Mouse (Mus musculus): ENCODE data around the gene Cphx2.
"Not testable (repeated sequence)": the region's sequence is repeated elsewhere in the genome, so short reads cannot be mapped to it uniquely, and the experiment has no call there.

Gene Cphx2

GRCm38 (mm10) chr14:26081216-26081615 is at the start of gene Cphx2:
Gene Cphx2, plus strand, starts transcription at chr14:26081516.
- DNase-seq, result not testable (repeated sequence)

- DNase-seq, result not testable (repeated sequence)
Measured at GRCm38 (mm10) chr14:26034364-26034763, 47.0 kb upstream of the Cphx2 start.

- not testable (repeated sequence) for DNase-seq
Measured at GRCm38 (mm10) chr14:26035439-26035838, 45.9 kb upstream of the Cphx2 start.

- DNase-seq, result not testable (repeated sequence)
Measured at GRCm38 (mm10) chr14:26042611-26043010, 38.7 kb upstream of the Cphx2 start, which contains the start of gene Gm9780. Gene Gm9780, minus strand, starts transcription at chr14:26042711.

GRCm38 (mm10) chr14:26045007-26045406 is 36.3 kb upstream of the Cphx2 start:
- not testable (repeated sequence) for DNase-seq

- not testable (repeated sequence) for DNase-seq
Measured at GRCm38 (mm10) chr14:26047026-26047425, 34.3 kb upstream of the Cphx2 start.

GRCm38 (mm10) chr14:26048767-26049166 is 32.5 kb upstream of the Cphx2 start:
- DNase-seq, result not testable (repeated sequence)

GRCm38 (mm10) chr14:26058184-26058583 is 23.1 kb upstream of the Cphx2 start:
- DNase-seq, result not testable (repeated sequence)

- not testable (repeated sequence) for DNase-seq
Measured at GRCm38 (mm10) chr14:26059362-26059761, 22.0 kb upstream of the Cphx2 start.

GRCm38 (mm10) chr14:26066574-26067324 is 14.6 kb upstream of the Cphx2 start:
- not testable (repeated sequence) for DNase-seq

- DNase-seq, result not testable (repeated sequence)
Measured at GRCm38 (mm10) chr14:26067325-26067633, 14.0 kb upstream of the Cphx2 start, which contains the start of gene Tmem254c. Gene Tmem254c, minus strand, starts transcription at chr14:26067355.

- DNase-seq, result not testable (repeated sequence)
Measured at GRCm38 (mm10) chr14:26076620-26077390, 4.5 kb upstream of the Cphx2 start.

GRCm38 (mm10) chr14:26081997-26082396 is 681 bp downstream of the Cphx2 start, which contains the start of gene Cphx3:
Gene Cphx3, plus strand, starts transcription at chr14:26082297.
- not testable (repeated sequence) for DNase-seq

- DNase-seq, result not testable (repeated sequence)
Measured at GRCm38 (mm10) chr14:26097622-26098021, 16.3 kb downstream of the Cphx2 start.

- not testable (repeated sequence) for DNase-seq
Measured at GRCm38 (mm10) chr14:26118150-26118549, 36.8 kb downstream of the Cphx2 start, which contains the start of gene Duxbl2. Gene Duxbl2, plus strand, starts transcription at chr14:26118349.

- not testable (repeated sequence) for DNase-seq
Measured at GRCm38 (mm10) chr14:26118550-26119000, 37.3 kb downstream of the Cphx2 start.

GRCm38 (mm10) chr14:26119095-26119494 is 37.8 kb downstream of the Cphx2 start:
- not testable (repeated sequence) for DNase-seq
